ENCODE assay signal across 8 mouse cellular contexts in the genomic region with DNA sequence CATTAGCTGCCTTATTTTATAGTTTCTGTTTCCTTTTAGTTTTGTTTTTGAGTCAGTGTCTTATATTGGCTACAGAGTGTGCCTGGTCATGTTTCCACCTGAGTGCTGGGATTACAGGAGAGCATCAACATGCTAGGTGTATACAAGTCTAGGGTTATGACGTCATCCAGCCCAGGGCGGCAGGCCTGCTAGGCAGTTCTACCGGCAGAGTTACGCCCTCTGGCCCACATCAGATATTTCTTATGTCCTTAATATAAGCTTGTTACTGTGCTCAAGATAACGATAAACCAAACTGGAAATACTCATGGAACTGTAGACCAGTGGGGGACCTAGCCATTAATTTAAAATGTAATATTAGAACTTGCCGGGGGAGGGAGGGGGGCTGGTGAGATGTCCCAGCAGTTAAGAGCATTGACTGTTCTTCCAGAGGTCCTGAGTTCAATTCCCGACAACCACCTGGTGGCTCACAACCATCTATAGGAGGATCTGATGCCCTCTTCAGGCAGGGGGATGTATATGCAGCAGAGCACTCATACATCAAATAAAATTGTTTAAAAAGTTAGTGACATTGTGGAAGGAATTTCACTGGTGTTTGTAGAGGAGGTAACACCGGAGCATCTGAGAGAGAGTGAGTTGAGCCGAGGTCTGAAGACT. TPM values are rescaled to one million over a fixed set of nuclear protein-coding genes. Genes with fewer than 3 reads are reported as not detected.
DNase-seq lines count a peak whose midpoint lies in the region; ATAC-seq and TF ChIP-seq lines count a peak whose summit lies in the region.

No protein-coding gene starts in this region.

- H3K27ac ChIP-seq in heart, embryonic 16.5 days (ENCODE audit: low read length): no peak overlapping the region
- no peak overlapping the region for H3K27ac ChIP-seq in forebrain, embryonic 16.5 days (ENCODE audit: low read length)
- peak overlapping the region; percentile 62 for H3K27ac ChIP-seq in liver, postnatal 0 days (ENCODE audit: low read depth)
- H3K27ac ChIP-seq in stomach, embryonic 16.5 days (ENCODE audit: low read length): no peak overlapping the region

- H3K9ac ChIP-seq in heart, embryonic 16.5 days (ENCODE audit: low read length): peak overlapping the region; percentile 80
- no peak overlapping the region for H3K9ac ChIP-seq in forebrain, embryonic 16.5 days (replicated peaks; ENCODE audit: low read depth, low read length)
- H3K9ac ChIP-seq in liver, postnatal 0 days (replicated peaks): peak overlapping the region; percentile 79
- peak overlapping the region; percentile 56; the same call in 1 of the 2 replicates for H3K9ac ChIP-seq in stomach, embryonic 16.5 days (ENCODE audit: low read length)

- no peaks in the 10 kb centered on the region for H3K27me3 ChIP-seq in heart, embryonic 16.5 days (ENCODE audit: control insufficient read depth, insufficient read depth, low read length)
- H3K27me3 ChIP-seq in forebrain, embryonic 16.5 days (replicated peaks; ENCODE audit: control insufficient read depth, insufficient read depth, low read length): no peaks in the 10 kb centered on the region
- H3K27me3 ChIP-seq in liver, postnatal 0 days (ENCODE audit: insufficient read depth, low read length): no peaks in the 10 kb centered on the region
- no peaks in the 10 kb centered on the region for H3K27me3 ChIP-seq in stomach, embryonic 16.5 days (ENCODE audit: control insufficient read depth, insufficient read depth, low read length)

- H3K4me3 ChIP-seq in heart, embryonic 16.5 days (ENCODE audit: low read length): peak overlapping the region; percentile 72
- peak overlapping the region; percentile 13 for H3K4me3 ChIP-seq in forebrain, embryonic 16.5 days (replicated peaks; ENCODE audit: low read length)
- peak overlapping the region; percentile 79 for H3K4me3 ChIP-seq in liver, postnatal 0 days (ENCODE audit: low read depth, low read length)
- H3K4me3 ChIP-seq in stomach, embryonic 16.5 days (replicated peaks; ENCODE audit: low read length): peak overlapping the region; percentile 81

- peak overlapping the region; percentile 92 for H3K4me2 ChIP-seq in heart, embryonic 16.5 days (ENCODE audit: low read depth, low read length)
- peak overlapping the region; percentile 97 for H3K4me2 ChIP-seq in forebrain, embryonic 16.5 days (ENCODE audit: low read length)
- peak overlapping the region; percentile 98 for H3K4me2 ChIP-seq in liver, postnatal 0 days (ENCODE audit: low read depth, low read length)
- H3K4me2 ChIP-seq in stomach, embryonic 16.5 days (ENCODE audit: low read depth, low read length): peak overlapping the region; percentile 99

- intact Hi-C loops in heart, postnatal 14 days (cut with DNase I): loop anchor here (5.0 kb wide), 1 partner anchor 74 kb away; the partner anchor contains the start of gene Polg

- no peaks in the 10 kb centered on the region for H3K9me3 ChIP-seq in heart, embryonic 16.5 days (replicated peaks; ENCODE audit: control insufficient read depth, low read length)
- no peaks in the 10 kb centered on the region for H3K9me3 ChIP-seq in forebrain, embryonic 16.5 days (ENCODE audit: control insufficient read depth, low read length)
- H3K9me3 ChIP-seq in liver, postnatal 0 days (ENCODE audit: low read length): no peaks in the 10 kb centered on the region
- no peaks in the 10 kb centered on the region for H3K9me3 ChIP-seq in stomach, embryonic 16.5 days (replicated peaks; ENCODE audit: control insufficient read depth, low read length)

- no peak for ATAC-seq in heart, embryonic 16.5 days (replicated peaks; ENCODE audit: extremely low read depth, insufficient read depth, low FRiP score)
- ATAC-seq in forebrain, embryonic 16.5 days: no peak
- ATAC-seq in liver, postnatal 0 days: peak; percentile 62
- no peak for ATAC-seq in stomach, embryonic 16.5 days (ENCODE audit: insufficient read depth, low FRiP score)

- WGBS in heart, embryonic 16.5 days: 54% methylated on average over 9 of the region's 9 CpGs
- WGBS in forebrain, embryonic 16.5 days: 59% methylated on average over 9 of the region's 9 CpGs
- WGBS in liver, postnatal 0 days (ENCODE audit: insufficient replicate concordance): 43% methylated on average over 9 of the region's 9 CpGs
- 44% methylated on average over 9 of the region's 9 CpGs for WGBS in stomach, embryonic 16.5 days

- H3K4me1 ChIP-seq in heart, embryonic 16.5 days (ENCODE audit: control insufficient read depth, insufficient read depth, low read length): peaks cover 6% of the 10 kb centered on the region; the same call in 1 of the 2 replicates
- H3K4me1 ChIP-seq in forebrain, embryonic 16.5 days (replicated peaks; ENCODE audit: control insufficient read depth, insufficient read depth, low read length): peaks cover 8% of the 10 kb centered on the region
- H3K4me1 ChIP-seq in liver, postnatal 0 days (ENCODE audit: insufficient read depth): peaks cover 9% of the 10 kb centered on the region; the same call in 1 of the 2 replicates
- peaks cover 4% of the 10 kb centered on the region; the same call in 1 of the 2 replicates for H3K4me1 ChIP-seq in stomach, embryonic 16.5 days (ENCODE audit: control insufficient read depth, insufficient read depth, low read length)

- no peak for DNase-seq in heart, postnatal 14 days
- DNase-seq in T-cell, adult 2 months (ENCODE audit: low spot score): peak; percentile 75
- peak; percentile 50 for DNase-seq in liver, postnatal 0 days
- DNase-seq in adrenal gland, adult (ENCODE audit: inconsistent age in 2 of 2, low spot score in 1 of 2): no peak
- no peak for DNase-seq in lung, adult 18-20 months

- no peak for TF ChIP-seq EP300 in liver, postnatal 0 days (IDR thresholded peaks at IDR 0.05; ENCODE audit: low read depth)

- peak; percentile 52 for TF ChIP-seq CTCF in liver, postnatal 0 days (IDR thresholded peaks at IDR 0.05; ENCODE audit: low read depth)

- H3K36me3 ChIP-seq in heart, embryonic 16.5 days (ENCODE audit: control insufficient read depth, insufficient read depth): 0 out of 2 replicates have a peak, but pooled peaks cover 2% of the 10 kb centered on the region
- no peaks in the 10 kb centered on the region for H3K36me3 ChIP-seq in forebrain, embryonic 16.5 days (ENCODE audit: control insufficient read depth, insufficient read depth)
- H3K36me3 ChIP-seq in liver, postnatal 0 days (replicated peaks; ENCODE audit: insufficient read depth, low read length): no peaks in the 10 kb centered on the region
- H3K36me3 ChIP-seq in stomach, embryonic 16.5 days (ENCODE audit: control insufficient read depth, insufficient read depth, low read length): no peaks in the 10 kb centered on the region

RNA-seq across cellular contexts. Expression of gene Fanci, which starts 1.3 kb away (rescaled TPM):
- polyA plus RNA-seq in heart, embryonic 16.5 days (2015; fragmentation: Nextera tagmentation; extraction: Ambion mirVana): 8.2 and 8.8 TPM in 2 replicates
- 1 to 10 TPM in 1 of 2 experiments, under 1 TPM in 1; 0.55 to 1.5 TPM for total RNA-seq in heart, postnatal 14 days (2021)
- polyA plus RNA-seq in forebrain, embryonic 16.5 days (2015; fragmentation: Nextera tagmentation; extraction: Ambion mirVana): 6.6 and 6.9 TPM in 2 replicates
- polyA plus RNA-seq in liver, postnatal 0 days (2015; fragmentation: Nextera tagmentation; extraction: Ambion mirVana): 2.5 and 3.0 TPM in 2 replicates
- 8.5 and 9.0 TPM in 2 replicates for polyA plus RNA-seq in stomach, embryonic 16.5 days (2015; fragmentation: Nextera tagmentation; extraction: Ambion mirVana)

RNA-seq across cellular contexts. Expression of gene Rlbp1, which starts 6.1 kb away (rescaled TPM):
- polyA plus RNA-seq in heart, embryonic 16.5 days (2015; fragmentation: Nextera tagmentation; extraction: Ambion mirVana): 0.12 and 0.29 TPM in 2 replicates
- not detected for total RNA-seq in heart, postnatal 14 days (2021)
- 71.6 and 94.9 TPM in 2 replicates for polyA plus RNA-seq in forebrain, embryonic 16.5 days (2015; fragmentation: Nextera tagmentation; extraction: Ambion mirVana)
- 0.11 TPM in 1 of 2 replicates, not detected in the other for polyA plus RNA-seq in liver, postnatal 0 days (2015; fragmentation: Nextera tagmentation; extraction: Ambion mirVana)
- polyA plus RNA-seq in stomach, embryonic 16.5 days (2015; fragmentation: Nextera tagmentation; extraction: Ambion mirVana): 0.44 and 0.75 TPM in 2 replicates

Comparison
In these comparisons a context has a peak if more than half of its experiments do, and no peak if none do; other contexts are left out.
1. H3K4me3 ChIP-seq: peak in every context shown above with its lines; median percentile 81 in stomach, embryonic 16.5 days; 79 in liver, postnatal 0 days; 72 in heart, embryonic 16.5 days; 13 in forebrain, embryonic 16.5 days.
2. DNase-seq: peak in T-cell, adult 2 months (single experiment) and liver, postnatal 0 days (single experiment); none in heart, postnatal 14 days (0 of 2), adrenal gland, adult (0 of 2) and lung, adult 18-20 months (0 of 2).
3. RNA of gene Rlbp1, which starts 6.1 kb away (polyA plus RNA-seq): 71.6 to 94.9 TPM in forebrain, embryonic 16.5 days; 0.44 to 0.75 TPM in stomach, embryonic 16.5 days, 0.12 to 0.29 TPM in heart, embryonic 16.5 days and 0.11 TPM in liver, postnatal 0 days; every median in the first group is over 10 times any median in the second.
4. Peak in every context shown above with its lines, with median percentiles within 50 percentile points of each other: H3K4me2 ChIP-seq.